Mouse (Mus musculus) olfactory bulb, adult 2 months (tissue): ENCODE measurements around the gene Lrba.

ENCODE experiments used
- CTCF ChIP-seq: fragments of 200-500 bp; IDR thresholded peaks from 2 replicates; pipeline ENCODE4 v1.5.1; 2012; ENCODE audit warnings: low read depth, mild to moderate bottlenecking, low read length, moderate library complexity; ENCODE audit not compliant: insufficient read depth
- POLR2A ChIP-seq: fragments of 200-500 bp; IDR thresholded peaks from 2 replicates; pipeline ENCODE4 v1.6.1; 2012; ENCODE audit warnings: mild to moderate bottlenecking, low read depth, low read length, moderate library complexity; ENCODE audit not compliant: insufficient read depth

DNA sequence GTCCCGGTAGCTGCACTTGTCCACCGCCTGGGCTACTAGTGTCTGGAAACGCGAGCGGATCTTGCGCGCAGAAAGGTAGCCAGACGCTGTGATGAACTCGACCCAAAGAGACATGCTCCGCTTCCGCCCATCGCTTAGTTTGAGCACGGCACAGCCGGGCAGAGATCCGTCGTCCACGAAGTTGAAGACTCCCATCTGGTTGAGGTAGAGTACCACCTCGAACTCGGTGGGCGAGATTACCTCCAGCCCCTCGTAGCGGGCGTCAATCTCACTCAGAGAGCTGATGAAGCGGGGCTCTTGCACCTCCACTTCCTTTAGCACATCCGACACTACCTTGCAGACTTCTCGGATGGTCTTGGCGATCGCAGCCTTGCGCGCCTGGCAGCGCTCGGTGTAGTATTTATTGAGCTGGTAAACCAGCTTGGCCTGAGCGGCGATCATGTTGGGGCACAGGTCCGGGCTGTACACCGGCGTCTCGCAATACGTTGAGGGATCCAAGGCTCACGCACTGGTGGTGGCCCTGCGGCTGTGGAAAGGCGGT is 322.8 kb downstream of the Lrba start:
- no peak for TF ChIP-seq POLR2A
- TF ChIP-seq CTCF = no peak
